Mouse (Mus musculus) activated CD4-positive, CD25-positive, alpha-beta regulatory T cell, adult 4 months (primary cell): ENCODE measurements around the gene Olfr597. TPM values are rescaled to one million over a fixed set of nuclear protein-coding genes. Genes with fewer than 3 reads are reported as not detected.
"Not testable (repeated sequence)": the region's sequence is repeated elsewhere in the genome, so short reads cannot be mapped to it uniquely, and the experiment has no call there.

ENCODE experiments used
- ATAC-seq: one replicate; pipeline ENCODE4 v1.8.0; 2017
- polyA plus RNA-seq, 2 experiments: library from polyadenylated mRNA; unstranded; fragments of 100-300 nt; shearing (Covaris generic); gene quantifications; one replicate each; pipeline ENCODE4 v1.2.1; 2017

Olfr597 gene
- polyA plus RNA-seq: under 1 TPM in 1 of 2 experiments, not detected in 1; 0.12 TPM

DNA sequence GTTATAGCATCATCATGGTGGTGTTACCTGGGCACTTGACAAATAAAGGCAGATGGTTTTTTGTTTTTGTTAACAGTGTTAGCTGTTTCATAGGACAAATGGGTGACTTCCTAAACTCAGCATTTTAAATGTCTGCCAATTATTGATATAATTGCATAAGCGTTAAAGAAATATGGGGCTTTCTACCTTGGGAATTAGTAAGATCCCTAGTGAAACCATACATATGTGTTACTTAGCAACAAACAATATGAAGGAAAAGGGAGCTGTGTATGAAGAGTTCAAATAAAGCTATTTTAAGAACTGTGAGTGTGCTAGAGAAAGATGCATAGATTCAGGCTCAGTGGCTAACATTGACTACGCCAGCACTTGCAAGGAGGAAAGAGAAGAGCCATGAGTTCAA lies at the start of gene Olfr597:
TSS of gene Olfr597 (plus strand) at position 301 of the 400 bp plus-strand sequence.
- ATAC-seq: not testable (repeated sequence)

GRCm38 (mm10) chr7:103305348-103305747 lies 10.8 kb upstream of the Olfr597 start, which contains the start of gene Olfr596:
Gene Olfr596, plus strand, starts transcription at chr7:103305648.
- not testable (repeated sequence) for ATAC-seq

- no peak for ATAC-seq
These were observed 7.2 kb downstream of the Olfr597 start, which contains the start of gene Olfr598 for GRCm38 (mm10) chr7:103323268-103323667. Gene Olfr598, plus strand, starts transcription at chr7:103323568.

- ATAC-seq: no peak
These were observed 19.5 kb downstream of the Olfr597 start, which contains the start of gene Olfr599 for GRCm38 (mm10) chr7:103335617-103336016. Gene Olfr599, plus strand, starts transcription at chr7:103335917.

- ATAC-seq: no peak
These were observed 33.5 kb downstream of the Olfr597 start, which contains the start of gene Olfr600 for GRCm38 (mm10) chr7:103349569-103349968. Gene Olfr600, minus strand, starts transcription at chr7:103349669.

DNA sequence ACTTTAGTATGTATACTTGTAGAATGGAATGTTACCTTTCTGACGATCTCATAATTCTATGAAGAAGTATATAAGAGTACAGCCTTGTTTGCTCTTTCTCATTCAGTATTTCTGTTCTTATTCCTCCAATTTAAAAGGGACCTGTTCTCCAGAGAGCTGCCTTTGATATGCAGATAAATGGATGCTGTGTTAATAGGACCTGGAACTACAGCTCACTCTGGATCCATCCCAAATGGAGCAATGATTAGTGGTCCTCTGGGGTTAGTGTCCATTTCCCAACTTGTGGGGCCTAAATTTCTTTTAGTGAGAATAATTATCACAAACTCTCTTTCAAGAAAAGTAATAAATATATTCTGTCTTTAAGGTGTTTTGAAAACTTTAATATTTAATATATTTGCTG lies 46.4 kb downstream of the Olfr597 start, which contains the start of gene Olfr601:
TSS of gene Olfr601 (minus strand) at position 101 of the 400 bp plus-strand sequence.
- no peak for ATAC-seq

Other genes with a start within 250 kb of the Olfr597 start
- not detected for gene Olfr584, start 234.4 kb upstream of the Olfr597 start, polyA plus RNA-seq
- not detected for gene Olfr585, start 218.6 kb upstream of the Olfr597 start, polyA plus RNA-seq
- not detected for gene Olfr586, start 190.7 kb upstream of the Olfr597 start, polyA plus RNA-seq
- gene Olfr588-ps1, start 175.4 kb upstream of the Olfr597 start, polyA plus RNA-seq: under 1 TPM in 1 of 2 experiments, not detected in 1; 0.07 TPM
- gene Olfr589, start 160.0 kb upstream of the Olfr597 start, polyA plus RNA-seq: not detected
- gene Olfr591, start 138.0 kb upstream of the Olfr597 start, polyA plus RNA-seq: under 1 TPM in 1 of 2 experiments, not detected in 1; 0.09 TPM
- not detected for gene Olfr592, start 131.5 kb upstream of the Olfr597 start, polyA plus RNA-seq
- gene Olfr593, start 104.5 kb upstream of the Olfr597 start, polyA plus RNA-seq: not detected
- gene Olfr594, start 99.3 kb upstream of the Olfr597 start, polyA plus RNA-seq: not detected
- not detected for gene Usp17ld, start 63.8 kb upstream of the Olfr597 start, polyA plus RNA-seq
- gene Olfr596, start 10.7 kb upstream of the Olfr597 start, polyA plus RNA-seq: not detected
- gene Olfr598, start 7.3 kb downstream of the Olfr597 start, polyA plus RNA-seq: not detected
- gene Olfr599, start 19.6 kb downstream of the Olfr597 start, polyA plus RNA-seq: not detected
- gene Olfr600, start 33.4 kb downstream of the Olfr597 start, polyA plus RNA-seq: not detected
- not detected for gene Olfr601, start 46.3 kb downstream of the Olfr597 start, polyA plus RNA-seq
- not detected for gene Olfr603, start 69.9 kb downstream of the Olfr597 start, polyA plus RNA-seq
- gene Usp17lc, start 98.8 kb downstream of the Olfr597 start, polyA plus RNA-seq: not detected
- gene Olfr605, start 129.1 kb downstream of the Olfr597 start, polyA plus RNA-seq: not detected
- not detected for gene Olfr606, start 132.7 kb downstream of the Olfr597 start, polyA plus RNA-seq
- under 1 TPM in 1 of 2 experiments, not detected in 1; 0.08 TPM for gene Olfr607, start 147.8 kb downstream of the Olfr597 start, polyA plus RNA-seq
- not detected for gene Olfr608, start 153.6 kb downstream of the Olfr597 start, polyA plus RNA-seq
- gene Olfr609, start 181.7 kb downstream of the Olfr597 start, polyA plus RNA-seq: not detected
- not detected for gene Olfr610, start 195.8 kb downstream of the Olfr597 start, polyA plus RNA-seq
- gene Olfr611, start 204.5 kb downstream of the Olfr597 start, polyA plus RNA-seq: not detected
- gene Olfr612, start 226.4 kb downstream of the Olfr597 start, polyA plus RNA-seq: not detected
- not detected for gene Olfr613, start 231.8 kb downstream of the Olfr597 start, polyA plus RNA-seq
- not detected for gene Olfr615, start 239.8 kb downstream of the Olfr597 start, polyA plus RNA-seq